Mouse (Mus musculus) lung, adult 2 months (tissue): ENCODE data around the gene Rab5c. TPM values are rescaled to one million over a fixed set of nuclear protein-coding genes. Genes with fewer than 3 reads are reported as not detected.

Source experiments
- DNase-seq: peaks from one replicate; pipeline ENCODE4 v3.0.0; 2022
- H3K4me1 ChIP-seq: fragments of 200-500 bp; 2 replicates; pipeline ENCODE4 v1.6.1; 2011; ENCODE audit warnings: low read length; ENCODE audit not compliant: control insufficient read depth, insufficient read depth
- H3K4me3 ChIP-seq: fragments of 200-500 bp; replicated peaks from 2 replicates; pipeline ENCODE3; 2011; ENCODE audit warnings: low read depth, mild to moderate bottlenecking, control low read depth, low read length; ENCODE audit errors: extremely low read depth
- CTCF ChIP-seq: fragments of 200-500 bp; IDR thresholded peaks from 2 replicates; pipeline ENCODE4 v1.5.1; 2011; ENCODE audit warnings: mild to moderate bottlenecking, low read length, control low read depth; ENCODE audit not compliant: insufficient read depth
- POLR2A ChIP-seq: fragments of 200-500 bp; IDR thresholded peaks from 2 replicates; pipeline ENCODE4 v1.6.1; 2011; ENCODE audit warnings: low read depth, mild to moderate bottlenecking, control low read depth, low read length, borderline replicate concordance; ENCODE audit errors: extremely low read depth
- WGBS: fragments of 180-500 bp; shearing (Covaris S2); methylation state at CpG from one replicate; pipeline ENCODE4 v1.1.7; 2018; 5-methylcytosine and 5-hydroxymethylcytosine counted together
- polyA plus RNA-seq: library from polyadenylated mRNA; depleted of rRNA; stranded (reverse); fragments of >200 nt; gene quantifications from 2 replicates; pipeline ENCODE4 v1.2.3, GENCODE M21; 2012

Rab5c gene
- polyA plus RNA-seq, 1 experiment, result 252 TPM

- H3K4me1 ChIP-seq, result no peaks in the 10 kb centered on the region
- 64% methylated on average over 6 of the region's 6 CpGs for WGBS
- no peak overlapping the region for H3K4me3 ChIP-seq
- DNase-seq, result no peak
- no peak for TF ChIP-seq CTCF
- TF ChIP-seq POLR2A, result no peak
Observed at GRCm38 (mm10) chr11:100756476-100756875, 18.5 kb upstream of the Rab5c start.

GRCm38 (mm10) chr11:100754693-100755057 is 16.7 kb upstream of the Rab5c start:
- no peak overlapping the region for H3K4me3 ChIP-seq
- TF ChIP-seq POLR2A, result no peak
- TF ChIP-seq CTCF, result no peak
- no peaks in the 10 kb centered on the region for H3K4me1 ChIP-seq
- WGBS, result 88% methylated on average over 3 of the region's 3 CpGs
- DNase-seq, result no peak

GRCm38 (mm10) chr11:100754021-100754692 is 16.1 kb upstream of the Rab5c start:
- Histone ChIP-seq H3K4me1 (no peaks in the 10 kb centered on the region; the same call in 1 of the 2 replicates), H3K4me3 (no peak overlapping the region)
- DNase-seq, result no peak
- no peak for TF ChIP-seq CTCF
- no peak for TF ChIP-seq POLR2A
- 65% methylated on average over 12 of the region's 12 CpGs for WGBS

DNA sequence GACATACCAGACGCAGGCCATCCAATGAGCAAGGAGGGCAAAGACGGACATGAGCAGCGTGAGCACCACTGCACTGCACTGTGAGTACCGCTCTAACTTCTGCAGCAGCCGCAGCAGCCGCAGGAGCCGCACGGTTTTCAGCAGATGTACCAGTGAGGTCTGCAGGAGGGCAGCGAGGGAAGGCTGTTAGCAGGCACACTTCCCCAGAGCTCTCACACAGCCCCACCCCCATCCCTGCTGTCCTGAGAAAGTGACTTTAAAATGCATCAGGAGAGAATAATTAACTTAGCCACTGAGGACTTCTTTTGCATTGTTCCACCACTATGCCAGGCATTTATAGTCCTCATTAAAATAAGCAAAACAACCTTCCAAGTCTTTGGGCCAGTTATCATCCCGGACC is 14.3 kb upstream of the Rab5c start:
- H3K4me3 ChIP-seq, result no peak overlapping the region
- 37% methylated on average over 10 of the region's 10 CpGs for WGBS
- TF ChIP-seq POLR2A (no peak), CTCF (no peak)
- no peaks in the 10 kb centered on the region; the same call in 1 of the 2 replicates for H3K4me1 ChIP-seq
- no peak for DNase-seq

DNA sequence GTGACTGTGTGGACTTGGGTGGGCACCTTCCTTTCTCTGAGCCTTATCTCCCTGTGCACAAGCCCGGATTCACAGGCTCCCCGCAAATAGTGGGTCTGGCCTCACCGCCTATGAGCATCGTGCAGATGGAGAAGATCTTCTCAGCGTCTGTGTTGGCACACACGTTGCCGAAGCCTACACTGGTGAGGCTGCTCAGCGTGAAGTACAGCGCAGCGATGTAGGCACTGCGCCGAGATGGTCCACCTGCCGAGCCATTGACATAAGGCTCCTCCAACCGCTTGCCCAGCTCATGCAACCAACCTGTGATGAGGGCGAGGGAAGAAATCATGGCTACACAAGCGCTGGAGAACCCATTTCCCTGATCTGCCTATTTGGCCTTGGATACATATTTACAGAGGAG is 12.1 kb upstream of the Rab5c start:
- DNase-seq, result no peak
- no peak for TF ChIP-seq CTCF

DNA sequence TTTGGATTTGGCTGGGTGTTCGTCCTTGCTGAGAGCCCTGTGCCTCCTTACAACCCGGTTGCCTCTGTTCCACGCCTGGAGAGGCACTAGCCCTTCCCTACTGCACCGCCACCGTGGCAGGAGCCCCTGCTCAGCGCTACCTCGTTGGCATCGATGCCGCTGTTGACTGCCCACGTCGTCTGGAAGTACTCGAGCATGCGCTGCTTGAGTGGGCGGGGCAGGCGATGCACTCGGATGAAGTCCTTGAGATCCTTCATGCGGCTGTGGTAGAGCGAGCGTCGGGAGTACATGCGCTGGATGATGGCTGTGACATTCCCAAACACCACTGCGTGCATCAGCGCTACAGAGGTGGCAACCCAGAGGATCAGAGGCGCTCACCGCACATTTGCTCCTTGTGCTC is 11.5 kb upstream of the Rab5c start:
- 36% methylated on average over 25 of the region's 25 CpGs for WGBS
- H3K4me1 ChIP-seq, result no peaks in the 10 kb centered on the region; the same call in 1 of the 2 replicates
- H3K4me3 ChIP-seq, result no peak overlapping the region
- no peak for DNase-seq
- no peak for TF ChIP-seq CTCF
- no peak for TF ChIP-seq POLR2A

More for the DNA sequence above, 12.1 kb upstream of the Rab5c start:
- Histone ChIP-seq H3K4me1 (no peaks in the 10 kb centered on the region; the same call in 1 of the 2 replicates), H3K4me3 (no peak overlapping the region)
- WGBS, result 85% methylated on average over 16 of the region's 16 CpGs

GRCm38 (mm10) chr11:100748620-100749019 is 10.6 kb upstream of the Rab5c start:
- Histone ChIP-seq H3K4me1 (no peaks in the 10 kb centered on the region; the same call in 1 of the 2 replicates), H3K4me3 (no peak overlapping the region)
- DNase-seq, result no peak
- 57% methylated on average over 4 of the region's 4 CpGs for WGBS
- TF ChIP-seq CTCF, result no peak

DNA sequence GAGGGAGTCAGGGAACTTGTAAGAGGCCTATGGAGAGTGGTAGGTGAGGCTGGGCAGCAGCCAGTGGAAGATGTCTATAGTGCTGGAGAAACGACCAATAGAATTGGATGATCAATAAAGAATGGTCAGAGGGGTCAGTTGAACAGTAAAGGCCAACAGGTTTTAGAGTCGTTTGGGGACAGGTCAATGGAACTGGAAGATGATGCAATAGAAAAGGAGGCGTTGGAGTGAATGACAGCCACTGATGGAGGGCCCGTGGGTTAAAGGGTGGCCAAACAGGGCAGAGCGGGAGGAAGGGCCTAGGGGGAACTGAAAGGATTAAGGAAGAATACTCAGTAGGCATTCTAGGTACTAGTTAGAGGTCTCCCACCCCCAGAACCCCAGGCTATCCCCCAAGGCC is 9.1 kb upstream of the Rab5c start:
- Histone ChIP-seq H3K4me1 (no peaks in the 10 kb centered on the region; the same call in 1 of the 2 replicates), H3K4me3 (no peak overlapping the region)
- no peak for TF ChIP-seq POLR2A
- no peak for TF ChIP-seq CTCF
- 69% methylated on average over 5 of the region's 5 CpGs for WGBS
- no peak for DNase-seq

DNA sequence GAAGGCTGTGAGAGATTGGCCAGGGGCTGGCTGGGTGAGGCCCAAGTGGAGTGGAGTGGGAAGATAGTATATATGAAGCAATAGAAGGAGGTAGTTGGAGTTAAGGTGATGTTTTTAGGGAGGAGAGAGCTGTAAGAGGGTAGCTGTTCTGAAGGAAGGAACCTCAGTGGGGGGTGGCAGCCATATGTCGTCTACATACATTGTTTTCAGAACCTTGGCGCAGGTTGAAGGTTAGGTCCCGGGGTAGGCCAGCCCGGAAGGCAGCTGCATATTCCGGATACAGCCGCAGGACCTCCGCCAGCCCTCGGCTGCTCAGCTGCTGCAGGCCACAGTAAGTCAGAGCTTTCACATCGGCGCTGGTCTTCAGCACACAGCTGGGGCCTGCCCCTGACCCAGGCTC is 8.5 kb upstream of the Rab5c start:
- no peaks in the 10 kb centered on the region; the same call in 1 of the 2 replicates for H3K4me1 ChIP-seq
- 80% methylated on average over 10 of the region's 10 CpGs for WGBS
- DNase-seq, result no peak
- TF ChIP-seq CTCF, result no peak
- no peak for TF ChIP-seq POLR2A
- H3K4me3 ChIP-seq, result no peak overlapping the region

DNA sequence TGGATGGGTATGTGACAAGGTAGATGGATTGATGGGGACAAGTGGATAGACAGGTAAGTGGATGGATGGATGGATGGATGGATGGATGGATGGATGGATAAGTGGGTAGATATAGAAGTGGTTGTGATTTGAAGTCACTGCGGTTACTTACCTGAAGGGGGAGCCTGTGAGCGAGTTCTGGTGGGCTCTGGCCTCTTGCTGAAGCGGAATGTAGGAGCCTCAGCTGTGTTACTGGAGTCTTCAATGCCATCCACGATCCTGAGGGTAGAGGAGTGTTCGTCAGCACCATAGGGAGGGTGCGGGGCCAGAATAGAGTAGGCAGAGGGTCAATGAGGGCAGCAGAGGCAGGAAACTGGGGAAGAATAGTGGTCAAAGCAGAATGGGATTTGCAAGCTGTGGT is 7.1 kb upstream of the Rab5c start:
- TF ChIP-seq POLR2A (no peak), CTCF (peak; percentile 67)
- Histone ChIP-seq H3K4me1 (no peaks in the 10 kb centered on the region; the same call in 1 of the 2 replicates), H3K4me3 (no peak overlapping the region)
- peak; percentile 31 for DNase-seq
- 17% methylated on average over 6 of the region's 6 CpGs for WGBS

- Histone ChIP-seq H3K4me3 (no peak overlapping the region), H3K4me1 (peaks cover 8% of the 10 kb centered on the region)
- TF ChIP-seq CTCF (no peak), POLR2A (no peak)
- WGBS, result 65% methylated on average over 6 of the region's 6 CpGs
- no peak for DNase-seq
Observed at GRCm38 (mm10) chr11:100741348-100741747, 3.3 kb upstream of the Rab5c start.
